Mouse (Mus musculus): ENCODE results near the gene Vmn2r96.
"Not testable (repeated sequence)": the region's sequence is repeated elsewhere in the genome, so short reads cannot be mapped to it uniquely, and the experiment has no call there.

The Vmn2r96 gene

DNA sequence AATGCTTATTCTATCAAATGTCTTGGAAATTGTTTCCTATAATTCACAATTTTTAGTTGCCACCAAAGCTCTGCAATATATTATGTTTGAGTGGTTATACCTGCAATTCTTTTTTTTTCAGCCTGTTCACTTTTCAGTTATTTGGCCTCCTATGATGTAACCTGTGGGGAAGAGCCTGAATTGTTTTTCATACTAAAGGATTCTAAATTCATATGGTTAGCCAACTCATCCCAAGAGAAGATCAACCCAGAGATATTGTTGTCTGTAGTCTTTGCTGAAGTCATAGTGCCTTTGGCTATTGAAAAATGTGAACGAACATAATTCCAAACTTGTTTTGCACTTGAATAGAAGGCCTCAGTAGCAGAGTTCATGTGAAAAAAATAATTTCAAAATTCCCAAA, at the start of gene Vmn2r96:
Gene Vmn2r96 (plus strand): TSS at position 301 of the 400 bp plus-strand sequence.
- not testable (repeated sequence) for DNase-seq (ENCODE audit: low spot score)

DNA sequence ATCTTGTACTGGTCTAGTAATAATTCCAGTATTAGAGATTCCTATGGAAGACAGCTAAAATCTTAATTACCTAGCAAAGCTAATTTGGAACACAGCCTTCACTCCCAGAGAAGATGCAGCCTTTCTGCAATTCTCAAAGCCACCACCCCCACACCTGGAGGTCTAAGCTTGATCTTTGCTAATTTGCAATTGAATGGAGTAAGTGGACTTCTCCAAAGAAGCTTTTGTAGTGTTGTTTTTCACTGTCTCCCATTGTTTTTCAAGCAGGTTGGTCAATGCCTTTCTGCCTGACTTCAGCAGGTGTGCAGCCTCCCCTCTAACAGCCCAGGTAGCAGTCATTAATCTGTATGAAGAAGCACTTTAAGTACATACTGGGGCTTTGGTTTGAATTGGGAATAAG, 49.6 kb upstream of the Vmn2r96 start:
- no peak for DNase-seq (ENCODE audit: low spot score)

DNA sequence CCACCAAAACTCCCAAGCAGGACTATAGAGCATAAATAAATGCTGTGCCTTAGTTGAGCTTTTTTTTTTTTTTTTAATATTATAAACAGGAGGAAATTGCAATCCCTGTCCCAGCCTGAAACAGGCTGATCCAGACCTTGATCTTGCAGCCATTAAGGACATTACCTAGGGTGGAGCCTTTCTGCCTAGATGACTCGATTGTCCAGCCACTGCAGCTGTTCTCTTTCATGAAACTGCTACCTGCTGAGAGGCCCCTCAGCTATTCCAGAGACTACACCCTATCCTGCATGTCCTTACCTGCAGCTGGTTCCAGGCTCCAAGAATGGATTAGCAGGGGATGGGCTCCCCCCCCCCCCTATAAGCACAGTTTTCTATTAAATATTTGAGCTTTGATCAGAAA, 49.0 kb upstream of the Vmn2r96 start:
- no peak for DNase-seq (ENCODE audit: low spot score)

DNA sequence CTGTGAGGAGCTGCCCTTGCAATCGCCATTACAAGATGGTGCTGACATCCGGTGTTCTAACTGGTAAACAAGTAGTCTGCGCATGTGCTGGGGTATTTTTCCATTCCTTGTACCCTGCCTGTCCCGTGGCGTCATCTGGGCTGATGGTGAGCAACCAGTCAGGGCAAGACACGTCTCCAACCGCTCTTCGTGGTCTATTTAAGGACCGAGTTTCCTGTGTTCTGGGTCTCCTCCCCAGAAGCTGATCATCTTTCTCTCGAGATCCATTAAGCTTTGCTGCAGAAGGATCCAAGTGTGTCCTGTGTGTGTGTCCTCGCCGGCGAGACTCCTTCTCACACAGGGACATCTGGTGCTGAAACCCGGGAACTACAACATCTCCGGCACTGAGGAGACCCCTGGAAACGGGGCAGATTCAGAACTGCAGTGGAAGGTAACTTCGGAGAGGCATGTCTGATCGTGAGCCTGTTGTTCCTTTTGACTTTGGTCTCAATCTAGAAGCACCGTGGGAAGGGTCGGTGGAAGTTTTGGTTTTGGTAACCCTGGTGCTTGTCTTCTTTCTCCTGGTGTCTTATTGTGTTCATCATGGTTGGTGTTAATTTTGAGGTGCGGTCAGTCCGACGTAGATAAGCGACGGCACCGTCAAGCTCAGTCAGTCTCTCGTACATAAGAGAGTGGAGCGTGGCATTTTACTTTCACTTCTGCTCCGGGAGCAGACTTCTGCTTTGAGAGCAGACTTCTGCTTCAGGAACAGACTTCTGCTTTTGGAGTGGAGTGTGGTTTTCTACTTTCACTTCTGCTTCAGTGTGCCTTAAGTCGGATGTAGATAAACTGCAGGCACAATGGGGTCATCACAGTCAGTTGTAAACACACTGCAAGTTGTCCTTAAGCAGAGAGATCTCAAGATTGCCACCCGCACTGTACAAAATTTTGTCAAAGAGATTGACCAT, 14.5 kb upstream of the Vmn2r96 start:
- DNase-seq (ENCODE audit: low spot score), result not testable (repeated sequence)

DNA sequence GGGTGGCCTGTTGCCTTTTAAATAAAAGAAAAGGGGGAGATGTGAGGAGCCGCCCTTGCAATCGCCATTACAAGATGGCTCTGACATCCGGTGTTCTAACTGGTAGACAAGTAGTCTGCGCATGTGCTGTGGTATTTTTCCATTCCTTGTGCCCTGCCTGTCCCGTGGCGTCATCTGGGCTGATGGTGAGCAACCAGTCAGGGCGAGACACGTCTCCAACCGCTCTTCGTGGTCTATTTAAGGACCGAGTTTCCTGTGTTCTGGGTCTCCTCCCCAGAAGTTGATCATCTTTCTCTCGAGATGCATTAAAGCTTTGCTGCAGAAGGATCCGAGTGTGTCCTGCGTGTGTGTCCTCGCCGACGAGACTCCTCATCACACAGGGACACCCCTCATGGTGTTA, 6.8 kb upstream of the Vmn2r96 start:
- not testable (repeated sequence) for DNase-seq (ENCODE audit: low spot score)

DNA sequence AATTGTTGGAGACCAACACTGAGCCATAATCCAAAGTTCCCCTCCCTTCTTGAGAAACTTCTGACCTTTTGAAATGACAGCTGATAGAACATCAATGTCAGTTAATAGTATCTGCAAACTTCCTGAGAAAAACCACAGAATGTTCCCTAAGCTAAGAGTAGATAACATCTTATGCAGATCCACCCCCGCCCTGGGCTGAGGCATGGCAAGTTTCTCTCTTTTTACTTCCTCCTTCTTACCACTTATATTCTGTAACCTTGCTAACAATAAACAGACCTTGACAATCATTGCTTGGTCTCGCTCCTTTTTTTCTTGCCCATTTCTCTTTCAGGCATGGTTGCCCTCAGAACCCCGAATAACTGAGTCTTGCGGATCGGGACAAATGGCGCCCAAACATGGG, 42.2 kb downstream of the Vmn2r96 start:
- not testable (repeated sequence) for DNase-seq (ENCODE audit: low spot score)

DNA sequence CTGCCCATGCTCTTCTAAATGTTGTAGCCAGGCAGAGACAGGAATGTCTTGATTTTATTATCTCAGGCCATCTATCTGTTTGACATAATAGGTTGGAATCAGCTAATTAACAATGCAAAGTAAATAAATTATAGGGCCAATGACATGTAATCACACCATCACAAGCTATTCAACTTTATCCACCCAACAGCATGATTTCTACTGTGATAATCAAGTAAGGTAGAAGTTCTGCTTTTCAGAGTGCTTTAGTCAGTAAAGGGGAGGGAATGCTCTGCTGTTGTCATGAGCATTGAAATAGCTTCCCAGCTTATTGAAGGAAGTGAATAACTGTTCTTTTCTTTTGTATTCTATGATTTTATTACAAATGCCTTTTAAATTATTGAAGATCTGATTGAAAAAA, 53.6 kb downstream of the Vmn2r96 start:
- DNase-seq (ENCODE audit: low spot score), result no peak
